Mouse (Mus musculus): Measurements from ENCODE around the gene Afmid.
"Not testable (repeated sequence)": the region's sequence is repeated elsewhere in the genome, so short reads cannot be mapped to it uniquely, and the experiment has no call there.

The Afmid gene

DNA sequence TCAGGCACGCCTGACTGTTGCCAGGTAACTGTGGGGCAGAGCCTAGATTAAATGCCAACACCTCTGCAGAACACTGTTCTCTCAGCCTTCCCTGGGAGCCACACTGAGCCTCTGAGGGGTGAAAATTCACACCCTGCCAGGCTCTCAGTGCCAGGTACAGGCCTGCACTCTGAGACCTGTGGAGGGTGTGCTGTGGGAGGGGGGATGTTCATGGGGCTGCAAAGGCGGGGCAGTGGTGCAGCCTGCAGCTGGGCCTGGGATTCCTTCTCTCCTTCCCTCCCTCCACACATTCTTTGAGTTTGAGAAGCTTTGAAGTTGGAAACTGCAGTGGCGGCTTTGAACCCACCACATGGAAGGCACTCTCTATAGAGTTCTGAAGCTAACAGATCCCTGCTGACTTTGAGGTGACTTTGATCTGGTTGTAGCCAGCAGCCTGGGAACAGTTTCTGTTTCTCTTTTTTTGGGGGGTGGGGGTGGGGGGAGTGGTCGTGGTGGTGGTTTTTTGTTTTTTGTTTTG, 31.6 kb upstream of the Afmid start:
- no peak for DNase-seq (ENCODE audit: low spot score)

DNA sequence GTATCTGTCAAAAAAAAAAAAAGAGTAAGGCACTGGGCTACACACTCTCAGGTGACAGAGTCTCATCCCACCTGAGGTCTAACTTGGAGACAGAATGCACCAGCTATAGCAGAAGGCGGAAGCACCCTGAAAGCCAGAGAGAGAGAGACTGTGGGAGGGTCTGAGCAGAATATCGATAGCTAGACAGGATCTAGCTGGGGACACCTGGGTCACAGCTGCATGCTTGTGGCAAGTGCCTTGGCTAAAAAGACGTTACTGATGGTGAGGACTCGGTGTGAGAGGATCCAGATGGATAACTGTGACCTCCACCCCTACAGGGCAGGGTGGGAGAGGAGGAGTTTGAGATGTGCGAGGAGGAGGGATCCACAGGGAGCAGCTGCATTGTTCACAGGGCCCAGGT, 28.8 kb upstream of the Afmid start:
- DNase-seq (ENCODE audit: low spot score): no peak

DNA sequence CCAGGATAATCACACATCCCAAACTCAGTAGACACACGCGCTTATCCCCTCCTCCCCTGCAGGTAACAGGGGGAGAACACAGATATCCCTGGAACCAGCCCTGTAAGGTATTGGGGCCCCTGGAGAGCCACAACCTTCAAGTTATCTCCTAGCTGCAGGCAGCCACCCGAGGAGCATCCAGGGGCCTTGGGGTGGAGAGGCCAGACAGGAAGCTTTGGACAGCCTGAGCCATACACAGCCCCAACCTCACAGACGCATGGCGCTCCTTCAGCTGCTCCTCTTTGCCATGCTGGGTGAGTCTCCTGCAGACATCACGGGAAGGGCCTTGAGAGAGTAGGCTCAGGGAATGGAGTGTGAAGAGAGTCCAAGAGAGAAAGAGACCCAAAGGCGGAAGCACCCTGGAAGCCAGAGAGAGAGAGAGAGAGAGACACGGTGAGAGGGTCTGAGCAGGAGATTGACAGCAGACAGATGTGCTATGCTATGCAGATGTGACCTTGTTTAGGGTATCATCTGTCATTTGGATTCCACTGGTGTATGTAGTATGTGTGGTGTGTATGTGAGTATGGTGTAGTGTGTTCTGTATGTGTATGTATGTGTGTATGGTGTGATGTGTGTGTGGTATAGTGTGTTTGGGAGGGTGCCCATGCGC, 28.1 kb upstream of the Afmid start, which contains the start of gene 6030468B19Rik:
TSS of gene 6030468B19Rik (plus strand) at position 150 of the 649 bp plus-strand sequence.
- DNase-seq (ENCODE audit: low spot score): no peak

DNA sequence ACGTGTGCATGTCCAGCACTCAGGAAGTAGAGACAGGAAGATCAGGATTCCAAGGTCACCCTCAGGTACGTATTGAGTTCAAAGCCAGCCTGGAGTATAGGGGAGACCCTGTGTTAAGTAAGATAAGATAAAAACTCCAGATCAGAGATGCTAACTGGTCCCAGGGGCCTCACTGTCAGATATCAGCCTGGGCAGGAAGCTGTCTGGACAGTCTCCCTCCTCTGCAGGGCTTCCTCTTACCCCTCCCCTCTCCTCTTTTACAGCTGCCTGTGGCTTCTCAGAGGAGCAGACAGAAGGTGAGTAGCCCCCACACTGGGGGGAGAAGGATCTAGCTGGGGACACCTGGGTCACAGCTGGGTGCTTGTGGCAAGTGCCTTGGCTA, 27.6 kb upstream of the Afmid start:
- DNase-seq (ENCODE audit: low spot score): no peak

DNA sequence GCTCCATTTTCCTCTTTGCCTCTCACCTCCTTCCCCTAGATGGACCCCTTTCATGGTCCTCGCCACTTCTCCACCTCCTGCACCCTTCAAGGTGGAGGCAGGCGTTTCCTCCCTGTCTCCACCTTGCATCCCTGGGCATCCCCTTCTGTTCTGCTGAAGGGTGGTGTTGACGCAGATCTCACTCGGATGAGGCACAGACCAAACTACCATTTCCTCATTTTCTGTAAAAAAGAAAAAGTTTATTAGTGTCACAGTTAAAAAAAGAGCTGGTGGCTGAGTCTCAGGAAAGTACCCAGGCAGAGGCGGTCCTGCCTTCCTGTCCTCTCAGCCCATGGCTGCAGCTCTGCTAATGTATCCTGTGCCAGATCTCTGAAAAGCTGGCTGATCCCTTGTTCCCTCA, 26.6 kb upstream of the Afmid start:
- no peak for DNase-seq (ENCODE audit: low spot score)

DNA sequence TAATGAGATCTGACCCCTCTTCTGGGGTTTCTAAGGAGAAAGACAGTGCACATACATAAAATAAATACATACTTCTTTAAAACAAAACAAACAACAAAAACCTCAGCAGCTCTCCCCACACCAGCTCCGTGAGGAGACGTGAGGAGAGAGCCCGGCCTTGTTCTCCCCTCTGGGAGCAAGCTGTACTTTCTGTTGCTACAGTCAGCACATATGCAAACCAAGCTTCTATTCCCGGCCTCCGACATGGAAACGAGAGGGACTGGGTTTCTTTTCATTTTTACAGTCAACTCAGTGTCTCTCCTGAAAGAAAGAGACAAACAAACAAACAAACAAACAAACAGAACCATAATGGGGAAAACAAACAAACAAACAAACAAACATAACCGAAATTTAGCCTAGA, 25.7 kb upstream of the Afmid start:
- no peak for DNase-seq (ENCODE audit: low spot score)

DNA sequence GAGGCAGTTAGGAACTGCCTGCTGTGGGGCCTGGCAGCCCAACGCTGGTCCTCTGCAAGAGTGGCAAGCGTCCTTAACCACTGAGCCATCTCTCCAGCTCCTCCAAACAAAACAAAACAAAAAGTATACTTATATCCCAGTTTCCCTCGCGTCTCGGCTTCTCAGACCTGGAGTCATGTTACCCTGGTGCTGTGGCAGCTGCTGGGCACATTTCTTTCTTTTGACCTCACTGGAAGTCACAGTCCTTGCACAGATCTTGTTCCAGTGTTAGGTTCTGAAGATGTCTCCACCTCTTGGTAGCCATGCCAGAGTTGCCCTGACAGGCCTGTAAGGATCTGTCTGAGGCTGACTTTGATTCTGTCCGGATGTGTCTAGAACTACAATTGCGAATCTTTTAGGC, 24.1 kb upstream of the Afmid start:
- DNase-seq (ENCODE audit: low spot score): no peak

DNA sequence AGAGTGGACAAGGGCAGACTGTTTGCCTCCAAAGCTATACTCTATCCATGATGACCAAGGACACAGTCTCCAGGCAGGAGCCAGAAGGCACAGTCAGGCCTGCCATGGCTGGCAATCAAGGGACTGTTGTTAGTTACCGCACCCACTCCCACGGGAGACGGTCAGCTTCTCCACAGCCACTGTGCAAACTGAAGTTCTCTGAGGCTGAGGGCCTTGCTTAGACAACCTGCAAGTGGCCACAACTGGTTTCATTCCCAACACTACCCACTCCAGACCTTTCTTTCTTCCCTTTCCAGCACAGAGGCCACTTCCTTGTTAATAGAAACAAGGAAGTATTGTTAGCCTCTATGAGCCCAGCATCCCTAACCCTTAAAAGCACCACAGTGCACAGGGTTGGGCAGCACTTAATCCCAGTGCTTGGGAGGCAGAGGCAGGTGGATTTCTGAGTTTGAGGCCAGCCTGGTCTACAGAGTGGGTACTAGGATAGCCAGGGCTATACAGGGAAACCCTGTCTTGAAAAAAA, 22.5 kb upstream of the Afmid start:
- no peak for DNase-seq (ENCODE audit: low spot score)

DNA sequence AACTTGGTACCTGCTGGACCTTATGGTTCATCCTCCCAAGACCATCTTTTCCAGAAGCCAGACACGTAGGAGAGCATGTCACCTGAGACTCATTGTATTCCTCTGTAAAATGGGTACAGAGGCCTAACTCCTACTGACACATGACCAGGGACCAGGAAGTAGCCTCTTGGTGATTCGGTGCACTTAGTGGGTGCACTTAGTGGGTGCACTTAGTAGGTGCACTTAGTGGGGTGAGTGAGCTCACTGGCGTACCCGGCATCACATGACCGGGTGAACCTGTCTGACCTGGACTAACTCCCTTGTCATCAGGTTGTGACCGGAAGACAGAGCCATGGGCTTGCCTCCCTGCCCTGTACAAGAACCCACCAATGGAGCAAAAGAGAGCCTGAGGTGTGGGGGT, 18.9 kb upstream of the Afmid start:
- DNase-seq (ENCODE audit: low spot score): no peak

DNA sequence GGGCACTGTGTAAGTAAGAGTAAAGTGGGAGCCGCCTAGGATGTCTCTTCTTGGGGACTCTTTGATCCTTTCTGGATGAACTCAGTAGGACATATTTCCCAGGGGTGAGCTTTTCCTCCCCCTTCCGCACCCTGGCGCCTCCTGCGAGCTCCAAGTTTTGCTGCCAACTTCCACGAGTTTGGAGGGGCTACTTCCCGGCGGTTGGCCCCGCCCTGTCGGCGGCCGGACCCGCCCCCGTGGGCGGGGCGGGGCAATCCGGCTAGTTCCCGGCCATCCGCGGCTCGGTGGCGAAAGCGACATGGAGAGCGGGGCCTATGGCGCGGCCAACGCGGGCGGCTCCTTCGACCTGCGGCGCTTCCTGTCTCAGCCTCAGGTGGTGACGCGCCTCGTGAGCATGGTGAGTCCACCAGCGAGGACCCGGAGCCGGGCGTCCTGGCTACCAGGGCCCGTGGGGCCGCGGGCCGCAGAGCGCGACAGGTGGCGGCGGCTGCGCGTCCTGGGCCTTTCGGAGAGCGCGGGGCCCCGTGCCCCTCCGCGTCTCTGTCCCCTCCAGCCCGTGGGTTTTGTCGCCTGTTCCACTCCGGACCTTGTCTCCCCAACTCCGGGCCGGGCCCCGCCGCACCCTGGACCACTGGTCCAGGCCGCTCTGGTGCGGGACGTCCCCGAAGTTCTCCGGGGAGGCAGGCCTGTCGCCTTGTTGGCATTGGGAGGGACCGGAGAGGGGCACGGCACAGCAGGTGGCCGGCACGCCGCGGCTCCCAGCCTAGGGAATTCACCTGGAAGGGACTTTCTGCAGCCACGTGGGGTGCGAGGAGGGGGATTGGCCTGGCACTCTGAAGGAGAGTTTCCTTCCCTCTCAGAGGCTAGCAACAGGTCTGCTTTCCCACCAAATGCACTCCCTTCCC, 16.1 kb upstream of the Afmid start, which contains the start of the genes Gm20708 and Syngr2:
TSS of gene Gm20708 (plus strand) at position 262 of the 905 bp plus-strand sequence.
TSS of gene Syngr2 (plus strand) at position 262 of the 905 bp plus-strand sequence.
- DNase-seq (ENCODE audit: low spot score): peak; percentile 62

DNA sequence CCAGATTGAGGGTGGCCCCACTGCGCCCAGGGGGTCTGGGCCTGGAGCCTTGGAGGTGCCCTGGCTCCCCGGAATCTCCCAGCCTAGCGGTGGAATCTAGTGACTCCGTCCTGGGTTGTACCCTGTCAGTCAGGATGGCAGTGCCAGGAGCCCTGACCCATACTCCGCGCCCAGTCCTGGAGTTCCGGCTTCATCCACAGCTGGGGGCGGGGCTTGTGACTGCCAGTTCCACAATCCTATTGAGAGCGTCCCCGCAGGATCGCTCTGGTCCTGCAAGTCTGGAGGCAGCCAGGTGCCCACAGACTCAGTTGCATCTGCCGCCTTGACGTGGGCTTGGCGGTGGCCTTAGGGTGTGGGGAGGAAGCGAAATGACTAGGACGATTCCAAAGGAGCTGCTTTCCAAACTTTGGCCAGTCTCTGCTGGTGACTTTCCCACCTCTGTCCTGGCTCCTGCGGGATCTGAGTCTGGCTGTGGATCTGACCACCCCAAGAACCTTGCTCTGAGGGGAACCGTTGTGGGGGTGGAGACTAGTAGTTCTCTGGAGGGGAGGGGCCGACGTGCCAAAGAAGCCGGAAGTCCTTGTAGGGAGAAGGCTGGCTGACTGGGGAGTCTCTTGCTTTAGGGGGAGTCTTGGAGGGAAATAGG, 15.2 kb upstream of the Afmid start:
- DNase-seq (ENCODE audit: low spot score): peak; percentile 81

DNA sequence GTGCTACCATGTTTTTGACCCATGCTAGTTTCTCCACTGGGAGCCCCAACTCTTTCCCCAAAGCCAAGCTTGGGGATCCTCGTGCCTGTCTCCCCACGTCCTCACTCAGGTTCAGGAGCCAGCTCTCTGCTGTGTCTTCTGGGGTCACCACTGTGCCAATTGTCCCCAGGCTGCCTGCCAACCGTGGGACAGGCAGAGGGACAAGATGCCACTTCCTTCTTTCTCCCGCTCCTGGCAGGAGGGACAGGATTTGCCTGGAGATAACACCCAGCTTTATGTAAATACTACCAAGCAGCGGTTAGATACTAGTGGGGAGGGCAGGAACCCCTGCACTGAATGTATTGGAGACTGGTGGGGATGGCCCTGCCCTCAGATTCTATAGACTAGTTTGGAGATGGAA, 11.9 kb upstream of the Afmid start:
- DNase-seq (ENCODE audit: low spot score): no peak

DNA sequence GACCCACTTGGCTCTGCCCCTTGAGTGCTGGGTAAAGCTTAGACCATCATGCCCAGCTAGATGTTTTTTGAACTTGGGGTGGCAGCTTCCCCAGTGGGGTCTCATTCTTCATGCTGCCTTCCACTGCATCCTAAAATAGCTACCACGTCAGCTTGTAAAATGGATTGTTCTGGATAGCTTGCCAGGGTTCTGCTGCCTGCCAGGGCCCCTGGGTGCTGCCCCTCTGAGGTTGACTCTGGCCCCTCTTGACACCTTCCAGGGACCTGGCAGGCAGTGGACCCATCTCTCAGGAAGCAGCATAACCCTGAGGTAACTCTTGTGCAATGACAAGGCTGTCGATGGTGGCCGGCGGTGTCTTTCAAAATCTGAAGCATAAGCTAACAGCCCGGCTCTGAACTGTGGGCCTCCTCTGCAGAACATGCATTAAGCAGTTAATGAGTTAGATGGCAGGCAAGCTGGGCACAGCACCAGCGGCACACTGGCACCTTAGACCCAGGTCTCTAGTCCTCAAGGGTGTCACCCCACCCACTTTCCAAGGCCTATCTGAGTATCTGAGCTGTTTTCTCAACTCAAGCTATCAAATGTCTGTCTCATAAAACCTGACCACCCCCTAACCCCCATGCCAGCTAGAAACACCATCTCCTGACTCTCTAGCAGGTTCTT, 10.9 kb upstream of the Afmid start:
- DNase-seq (ENCODE audit: low spot score): no peak

DNA sequence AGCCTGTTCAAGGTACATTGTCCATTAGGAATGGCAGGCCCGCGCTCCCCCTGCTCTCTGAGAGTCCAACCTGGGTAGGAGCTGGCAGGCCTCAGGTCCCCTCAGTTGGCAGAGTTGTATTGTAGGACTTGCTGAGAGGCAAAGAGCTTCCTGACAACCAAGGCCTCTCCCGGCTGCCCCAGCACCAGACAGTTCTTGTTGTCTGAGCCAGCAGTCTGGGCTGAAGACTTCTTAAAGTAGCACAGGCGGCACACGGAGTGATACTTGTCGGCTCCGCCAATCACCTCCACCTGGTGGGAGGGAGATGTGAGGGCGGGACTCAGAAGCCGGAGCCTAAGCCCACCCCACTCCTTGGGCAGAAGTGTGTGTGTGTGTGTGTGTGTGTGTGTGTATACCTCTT, 9.9 kb upstream of the Afmid start:
- not testable (repeated sequence) for DNase-seq (ENCODE audit: low spot score)

DNA sequence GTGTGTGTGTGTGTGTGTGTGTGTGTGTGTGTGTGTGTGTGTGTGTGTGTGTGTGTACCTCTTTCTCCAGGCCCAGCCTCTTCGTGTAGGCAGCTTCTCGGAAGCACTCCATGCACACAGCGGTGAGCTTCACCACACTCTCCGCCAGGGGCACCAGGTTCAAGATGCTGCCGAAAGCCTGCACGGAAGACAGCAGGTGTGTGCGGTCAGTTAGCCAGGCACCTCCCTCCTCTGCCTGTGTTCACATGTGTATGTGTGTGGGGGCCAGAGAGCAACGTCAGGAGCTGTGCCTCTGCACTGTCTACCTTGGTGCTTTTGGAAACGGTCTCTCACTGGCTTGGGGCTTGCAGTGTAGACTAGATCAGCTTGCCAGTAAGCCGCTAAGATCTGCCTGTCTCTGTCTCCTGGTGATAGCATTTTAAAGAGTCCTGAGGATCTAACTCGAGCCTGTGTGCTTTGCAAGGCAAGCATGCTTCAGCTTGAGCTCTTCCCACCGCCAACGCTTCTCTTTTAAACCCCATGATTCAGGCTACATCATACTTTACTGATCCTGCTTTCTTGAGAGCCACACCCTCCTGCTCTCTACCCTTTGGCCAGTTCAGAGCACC, 9.2 kb upstream of the Afmid start:
- DNase-seq (ENCODE audit: low spot score): no peak

DNA sequence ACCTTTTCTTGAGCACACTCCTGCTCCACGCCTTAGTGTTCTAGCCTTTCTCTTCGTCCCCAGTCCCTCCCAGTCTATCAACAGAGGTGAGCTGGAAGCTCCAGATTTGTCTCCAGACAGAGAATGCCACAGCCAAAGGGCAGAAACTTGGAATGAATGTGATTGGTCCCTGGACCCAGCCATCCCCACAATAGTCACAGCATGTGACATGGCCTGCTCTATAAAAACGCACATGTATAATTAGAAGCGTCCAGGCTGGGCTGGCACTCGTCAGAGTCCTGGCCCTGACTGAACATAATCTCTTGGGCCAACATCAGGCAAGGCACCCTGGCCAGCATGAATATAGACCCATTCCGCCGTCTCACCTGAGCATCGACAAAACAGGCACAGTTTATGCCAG, 6.6 kb upstream of the Afmid start:
- no peak for DNase-seq (ENCODE audit: low spot score)

DNA sequence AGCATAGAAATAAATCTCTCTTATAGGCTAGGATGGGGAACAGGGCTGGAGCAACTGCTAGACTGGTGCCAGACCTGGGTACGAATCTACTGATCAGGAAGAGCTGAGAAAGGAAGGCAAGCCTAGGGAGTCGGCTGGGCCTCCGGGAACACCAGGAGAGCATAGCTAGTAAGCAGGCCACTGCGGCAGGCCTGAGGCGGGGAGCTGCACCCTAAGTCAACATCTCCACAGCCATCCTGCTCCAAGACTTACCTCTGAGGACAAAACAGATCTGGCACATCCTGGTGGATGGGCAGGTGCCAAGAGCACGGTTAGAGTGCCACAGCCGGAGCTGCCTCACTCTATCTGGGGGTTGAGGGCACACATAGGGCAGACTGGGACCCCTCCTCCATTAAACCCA, 5.6 kb upstream of the Afmid start:
- no peak for DNase-seq (ENCODE audit: low spot score)

DNA sequence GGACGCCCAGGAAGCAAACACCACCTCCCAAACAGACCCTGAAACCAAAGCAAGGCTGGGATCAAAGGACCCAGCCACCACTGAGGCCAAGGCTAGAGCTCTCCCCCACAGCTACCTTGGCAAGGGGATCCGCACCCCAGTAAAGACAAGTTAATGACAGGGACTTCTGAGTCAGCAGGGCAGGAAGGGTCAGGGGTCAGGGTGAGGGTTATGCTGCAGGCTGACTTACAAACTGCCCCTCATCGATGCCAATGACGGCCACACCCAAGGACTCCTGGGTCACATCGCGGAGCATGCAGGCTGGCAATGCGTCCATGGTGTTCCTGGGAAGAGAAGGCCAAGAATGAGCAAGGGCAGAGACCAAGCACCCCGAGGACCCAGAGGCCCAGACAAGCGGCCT, 3.9 kb upstream of the Afmid start:
- no peak for DNase-seq (ENCODE audit: low spot score)

DNA sequence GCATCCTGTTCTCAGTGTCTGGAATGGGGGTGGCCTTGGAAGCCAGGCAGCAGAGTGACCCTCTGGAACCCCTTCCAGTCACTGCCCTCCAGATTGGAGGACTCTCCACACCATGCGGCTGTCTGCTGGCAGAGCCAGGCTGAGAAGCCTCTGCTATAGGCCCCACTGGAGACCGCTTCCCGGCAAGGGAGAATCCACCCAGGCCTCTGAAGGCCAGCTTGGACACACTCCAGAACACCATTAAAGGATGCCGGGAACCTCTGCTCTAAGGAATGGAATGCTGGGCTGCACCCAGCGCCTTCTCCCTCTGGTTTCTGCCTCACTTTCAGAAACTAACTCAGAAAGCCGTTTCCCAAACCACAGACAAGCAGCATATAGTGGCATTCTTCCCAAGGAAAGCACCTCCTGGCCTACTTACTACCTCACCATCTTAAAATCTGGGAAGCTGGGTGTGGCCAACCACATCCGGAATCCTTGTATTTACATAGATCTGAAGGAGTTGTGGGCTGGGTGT, 2.9 kb upstream of the Afmid start:
- DNase-seq (ENCODE audit: low spot score): no peak

DNA sequence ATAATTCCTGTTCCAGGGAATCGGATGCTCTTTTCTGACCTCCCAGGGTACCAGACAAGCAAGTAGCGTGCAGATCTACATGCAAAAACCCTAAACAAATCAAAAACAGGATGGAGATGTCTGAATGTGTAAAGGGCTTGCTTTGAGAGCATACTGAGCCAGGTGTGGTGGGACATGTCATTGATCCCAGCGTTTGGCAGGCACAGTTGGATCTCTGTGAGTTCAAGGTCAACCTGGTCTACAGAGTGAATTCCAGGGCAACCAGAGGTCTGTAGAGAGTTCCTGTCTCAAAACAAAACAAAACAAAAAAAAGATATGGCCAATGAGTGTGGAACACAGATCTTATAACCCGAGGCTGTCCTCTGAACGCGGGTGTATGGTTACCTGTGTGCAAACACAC, 2.3 kb upstream of the Afmid start:
- DNase-seq (ENCODE audit: low spot score): no peak

All from testis, postnatal 14 days (tissue).